Mouse (Mus musculus): ENCODE measurements at regions not wholly inside any gene's neighbourhood (a gene's known extent, or its start where the extent isn't known, plus 50 kb on each side); places are given as distances from the start of the nearest gene placed in this dataset.

DNA sequence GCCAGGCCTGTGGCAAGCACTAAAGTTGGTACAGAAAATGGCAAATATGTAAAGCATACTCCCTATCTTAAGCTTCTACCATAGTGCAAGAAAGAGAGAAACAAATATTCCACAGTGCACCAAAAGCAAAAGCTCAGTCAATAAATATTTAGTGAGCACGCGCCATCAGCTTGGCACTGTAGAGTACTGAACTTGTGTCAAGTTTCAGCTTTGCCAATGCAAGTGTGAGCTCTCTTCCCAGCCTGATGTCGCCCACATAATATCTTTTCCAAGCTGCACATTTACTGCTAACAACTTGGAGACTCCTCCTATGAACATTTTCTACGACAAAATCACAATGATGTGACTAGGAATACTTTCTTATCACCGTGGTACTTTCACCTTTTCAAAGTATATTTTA lies 190.8 kb upstream of the Rora start:
- TF ChIP-seq CTCF (conservative IDR thresholded peaks at IDR 0.05; ENCODE audit: insufficient read depth, insufficient read length, low read depth, low read length) (no peak), POLR2A (IDR thresholded peaks at IDR 0.05; ENCODE audit: low read depth, low read length) (no peak)
